Mouse (Mus musculus): ENCODE measurements at regions not wholly inside any gene's neighbourhood (a gene's known extent, or its start where the extent isn't known, plus 50 kb on each side); places are given as distances from the start of the nearest gene placed in this dataset.
A peak's percentile ranks its signal among the peaks of the same experiment; 100 is the strongest.

GRCm38 (mm10) chr7:31208237-31209054, 52.8 kb upstream of the Gramd1a start:
- Histone ChIP-seq H3K36me3 (ENCODE audit: insufficient read depth, low read length) (no peaks in the 10 kb centered on the region), H3K27ac (peak overlapping the region; percentile 69; the same call in 1 of the 2 replicates), H3K27me3 (ENCODE audit: insufficient read depth, low read length) (no peaks in the 10 kb centered on the region), H3K4me2 (ENCODE audit: low read depth, low read length) (peak overlapping the region; percentile 64), H3K4me3 (ENCODE audit: low read length) (peak overlapping the region; percentile 65), H3K4me1 (ENCODE audit: insufficient read depth, low read length) (no peaks in the 10 kb centered on the region), H3K9me3 (ENCODE audit: low read length) (no peaks in the 10 kb centered on the region), H3K9ac (replicated peaks; ENCODE audit: low read length) (peak overlapping the region; percentile 68)
- peak; percentile 42 for TF ChIP-seq CTCF (IDR thresholded peaks at IDR 0.05; ENCODE audit: low read depth)
- DNase-seq (ENCODE audit: low spot score) (peak; percentile 89), ATAC-seq (peak; percentile 93)
- 37% methylated on average over 34 of the region's 34 CpGs for WGBS

- peak overlapping the region; percentile 64 for H3K4me2 ChIP-seq (ENCODE audit: low read depth, low read length)
- no peak for TF ChIP-seq CTCF (IDR thresholded peaks at IDR 0.05; ENCODE audit: low read depth)
- H3K36me3 ChIP-seq (ENCODE audit: insufficient read depth, low read length) = no peaks in the 10 kb centered on the region
- H3K27me3 ChIP-seq (ENCODE audit: insufficient read depth, low read length) = no peaks in the 10 kb centered on the region
- WGBS = 72% methylated on average over 13 of the region's 13 CpGs
- no peak for DNase-seq (ENCODE audit: low spot score)
- no peaks in the 10 kb centered on the region for H3K4me1 ChIP-seq (ENCODE audit: insufficient read depth, low read length)
- no peak overlapping the region for H3K9ac ChIP-seq (replicated peaks; ENCODE audit: low read length)
- no peaks in the 10 kb centered on the region for H3K9me3 ChIP-seq (ENCODE audit: low read length)
- no peak overlapping the region for H3K27ac ChIP-seq
- peak; percentile 61 for ATAC-seq
- peak overlapping the region; percentile 65 for H3K4me3 ChIP-seq (ENCODE audit: low read length)
Measured at GRCm38 (mm10) chr7:31207563-31208236, 52.0 kb upstream of the Gramd1a start.
